Mouse (Mus musculus): ENCODE measurements around the gene Hnrnpc.

Gene Hnrnpc

DNA sequence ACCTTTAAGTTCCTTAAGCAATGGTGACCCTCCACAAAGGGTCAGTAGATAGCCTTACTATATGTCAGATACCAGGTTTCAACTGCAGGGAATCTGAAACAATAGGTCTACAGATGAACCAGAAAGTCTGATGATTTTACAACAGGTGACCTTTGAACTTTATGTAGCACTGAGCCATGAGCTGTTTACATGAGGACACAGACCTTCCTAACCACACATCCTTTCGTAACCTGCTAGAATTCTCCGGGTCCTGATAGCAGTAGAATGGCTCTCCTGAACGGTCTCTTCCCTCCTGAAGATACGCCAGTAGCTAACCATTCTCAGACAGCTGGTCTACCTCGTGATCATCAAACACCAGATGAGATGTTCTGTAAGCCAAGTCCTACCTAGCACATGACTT lies 64.5 kb downstream of the Hnrnpc start:
- no peak for ATAC-seq (ENCODE audit: insufficient number of reproducible peaks, low FRiP score, low TSS enrichment)

DNA sequence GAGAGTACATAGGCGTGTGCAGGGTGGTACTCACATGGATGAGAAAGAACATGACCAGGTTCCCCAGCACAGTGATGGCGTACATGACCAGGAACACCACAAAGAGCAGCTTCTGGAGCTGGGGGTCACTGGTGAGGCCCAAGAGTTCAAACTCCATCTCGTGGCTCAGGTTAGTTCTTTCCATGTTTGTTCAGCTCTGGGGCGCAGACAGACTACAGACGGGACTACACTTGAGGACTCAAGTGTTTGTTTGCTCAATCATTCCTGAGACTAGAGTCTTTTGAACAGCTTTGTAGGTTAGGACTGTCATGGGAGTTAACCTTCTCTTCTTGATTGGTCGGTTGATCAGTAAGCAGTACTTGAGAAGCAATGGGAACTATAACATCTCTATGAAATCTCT lies 67.9 kb downstream of the Hnrnpc start:
- no peak for ATAC-seq (ENCODE audit: insufficient number of reproducible peaks, low FRiP score, low TSS enrichment)

DNA sequence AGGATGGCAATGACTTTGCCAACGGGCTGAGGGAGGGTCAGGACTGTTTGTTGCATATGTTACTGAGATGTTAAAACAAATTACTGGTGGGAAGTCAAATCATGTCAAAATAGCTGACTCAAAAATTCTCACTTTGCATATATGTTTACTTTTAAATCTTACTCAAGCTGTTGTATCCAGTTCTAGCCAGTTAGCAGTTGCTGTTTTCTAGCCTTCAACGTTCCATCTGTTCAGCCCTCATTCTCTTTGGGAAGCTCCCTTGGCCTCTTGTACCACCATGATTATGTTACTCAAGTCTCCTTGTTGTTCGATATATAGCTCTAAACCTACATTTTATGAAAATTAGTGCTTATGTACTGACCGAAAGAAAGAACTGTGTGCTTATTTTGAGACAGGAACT lies 77.5 kb downstream of the Hnrnpc start:
- no peak for ATAC-seq (ENCODE audit: insufficient number of reproducible peaks, low FRiP score, low TSS enrichment)

DNA sequence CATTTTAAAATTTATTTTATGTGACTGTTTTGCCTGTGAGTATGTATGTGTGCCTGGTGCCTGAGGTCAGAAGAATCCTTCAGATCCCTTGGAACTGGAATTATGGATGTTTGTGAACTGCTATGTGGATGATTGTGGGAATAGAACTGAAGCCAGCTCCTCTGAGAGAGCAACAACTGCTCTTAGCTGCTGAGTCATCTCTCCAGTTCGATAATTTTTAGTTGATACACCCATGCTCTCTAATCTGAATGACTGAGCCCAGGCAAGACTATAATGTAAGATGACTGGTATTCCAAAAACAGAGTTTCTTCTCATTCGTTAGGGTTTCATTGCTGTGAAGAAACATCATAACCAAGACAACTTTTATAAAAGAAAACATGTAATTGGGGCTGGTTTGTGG lies 79.7 kb downstream of the Hnrnpc start:
- no peak for ATAC-seq (ENCODE audit: insufficient number of reproducible peaks, low FRiP score, low TSS enrichment)
